Mouse (Mus musculus) telencephalon, adult 2 months (tissue): ENCODE data around the gene Krit1.
"Not testable (repeated sequence)": the region's sequence is repeated elsewhere in the genome, so short reads cannot be mapped to it uniquely, and the experiment has no call there.

Source experiments
- DNase-seq: peaks from one replicate; pipeline ENCODE4 v3.0.0-alpha.2; 2011; ENCODE audit warnings: low read depth, low spot score

Krit1 gene

GRCm38 (mm10) chr5:3802433-3803291, at the start of gene Krit1, which contains the start of gene Ankib1:
Gene Krit1, plus strand, starts transcription at chr5:3803184.
Gene Ankib1, minus strand, starts transcription at chr5:3802925.
- DNase-seq = peak; percentile 87

GRCm38 (mm10) chr5:3771512-3771911, 31.5 kb upstream of the Krit1 start:
- no peak for DNase-seq

- no peak for DNase-seq
Measured at GRCm38 (mm10) chr5:3772017-3772416, 31.0 kb upstream of the Krit1 start.

GRCm38 (mm10) chr5:3782670-3783069, 20.3 kb upstream of the Krit1 start:
- no peak for DNase-seq

GRCm38 (mm10) chr5:3783947-3784681, 18.9 kb upstream of the Krit1 start:
- no peak for DNase-seq

- DNase-seq = no peak
Measured at GRCm38 (mm10) chr5:3784751-3785496, 18.1 kb upstream of the Krit1 start.

- DNase-seq = no peak
Measured at GRCm38 (mm10) chr5:3787548-3787947, 15.4 kb upstream of the Krit1 start.

- no peak for DNase-seq
Measured at GRCm38 (mm10) chr5:3791048-3791447, 11.9 kb upstream of the Krit1 start.

- DNase-seq = not testable (repeated sequence)
Measured at GRCm38 (mm10) chr5:3797101-3797500, 5.9 kb upstream of the Krit1 start.

- not testable (repeated sequence) for DNase-seq
Measured at GRCm38 (mm10) chr5:3798656-3799055, 4.3 kb upstream of the Krit1 start.

GRCm38 (mm10) chr5:3800041-3800440, 2.9 kb upstream of the Krit1 start:
- DNase-seq = no peak

GRCm38 (mm10) chr5:3800881-3801280, 2.1 kb upstream of the Krit1 start:
- no peak for DNase-seq

- DNase-seq = no peak
Measured at GRCm38 (mm10) chr5:3801672-3802432, 1.1 kb upstream of the Krit1 start.

GRCm38 (mm10) chr5:3803292-3804165, 545 bp downstream of the Krit1 start:
- no peak for DNase-seq

- no peak for DNase-seq
Measured at GRCm38 (mm10) chr5:3808472-3808871, 5.5 kb downstream of the Krit1 start.

GRCm38 (mm10) chr5:3834107-3834506, 31.1 kb downstream of the Krit1 start:
- DNase-seq = no peak

- DNase-seq = no peak
Measured at GRCm38 (mm10) chr5:3845026-3845425, 42.0 kb downstream of the Krit1 start, which contains the start of gene Lrrd1. Gene Lrrd1, plus strand, starts transcription at chr5:3845173.

GRCm38 (mm10) chr5:3870161-3870560, 67.2 kb downstream of the Krit1 start:
- no peak for DNase-seq

GRCm38 (mm10) chr5:3872348-3872747, 69.4 kb downstream of the Krit1 start:
- DNase-seq = no peak

- peak; percentile 15 for DNase-seq
Measured at GRCm38 (mm10) chr5:3873485-3873884, 70.5 kb downstream of the Krit1 start.
